Mouse (Mus musculus) brain, embryonic 14.5 days (tissue): ENCODE results near the gene Pin1rt1.

ENCODE experiments used
- CTCF ChIP-seq: fragments of 200-500 bp; IDR thresholded peaks from 2 replicates; pipeline ENCODE4 v1.5.1; 2012; ENCODE audit warnings: inconsistent platforms, mild to moderate bottlenecking, moderate library complexity, borderline replicate concordance; ENCODE audit not compliant: insufficient read depth, insufficient read length; ENCODE audit errors: extremely low read depth
- POLR2A ChIP-seq: fragments of 200-500 bp; IDR thresholded peaks from 2 replicates; pipeline ENCODE4 v1.6.1; 2012; ENCODE audit warnings: mild to moderate bottlenecking, inconsistent platforms, borderline replicate concordance; ENCODE audit not compliant: poor library complexity, insufficient read depth, insufficient read length, severe bottlenecking; ENCODE audit errors: extremely low read depth

DNA sequence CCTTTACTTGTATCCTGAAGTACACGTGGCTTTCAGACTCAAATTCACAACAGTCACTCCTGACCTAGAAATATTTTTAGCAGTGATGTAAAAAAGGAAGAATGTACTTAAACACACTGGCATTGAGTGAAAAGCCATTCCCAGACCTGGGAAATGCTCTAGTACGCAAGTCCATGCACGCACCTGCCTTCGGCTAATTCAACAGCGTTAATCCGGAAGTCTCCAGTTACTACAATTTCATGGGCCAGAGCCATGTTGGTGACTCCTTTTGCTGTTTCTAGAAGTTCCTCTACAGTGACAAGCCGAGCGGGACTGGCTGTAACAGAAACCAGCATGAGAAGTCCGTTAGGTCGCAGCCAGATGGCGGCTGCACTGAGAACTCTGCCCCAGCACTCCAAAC is 16.5 kb downstream of the Pin1rt1 start:
- no peak for TF ChIP-seq CTCF
- no peak for TF ChIP-seq POLR2A
